Mouse (Mus musculus): ENCODE data around the gene Ly6g5b. TPM values are rescaled to one million over a fixed set of nuclear protein-coding genes. Genes with fewer than 3 reads are reported as not detected.

Ly6g5b gene
- 0.44 and 1.0 TPM in 2 replicates for polyA plus RNA-seq (2014; fragmentation: Nextera tagmentation; extraction: Ambion mirVana)

DNA sequence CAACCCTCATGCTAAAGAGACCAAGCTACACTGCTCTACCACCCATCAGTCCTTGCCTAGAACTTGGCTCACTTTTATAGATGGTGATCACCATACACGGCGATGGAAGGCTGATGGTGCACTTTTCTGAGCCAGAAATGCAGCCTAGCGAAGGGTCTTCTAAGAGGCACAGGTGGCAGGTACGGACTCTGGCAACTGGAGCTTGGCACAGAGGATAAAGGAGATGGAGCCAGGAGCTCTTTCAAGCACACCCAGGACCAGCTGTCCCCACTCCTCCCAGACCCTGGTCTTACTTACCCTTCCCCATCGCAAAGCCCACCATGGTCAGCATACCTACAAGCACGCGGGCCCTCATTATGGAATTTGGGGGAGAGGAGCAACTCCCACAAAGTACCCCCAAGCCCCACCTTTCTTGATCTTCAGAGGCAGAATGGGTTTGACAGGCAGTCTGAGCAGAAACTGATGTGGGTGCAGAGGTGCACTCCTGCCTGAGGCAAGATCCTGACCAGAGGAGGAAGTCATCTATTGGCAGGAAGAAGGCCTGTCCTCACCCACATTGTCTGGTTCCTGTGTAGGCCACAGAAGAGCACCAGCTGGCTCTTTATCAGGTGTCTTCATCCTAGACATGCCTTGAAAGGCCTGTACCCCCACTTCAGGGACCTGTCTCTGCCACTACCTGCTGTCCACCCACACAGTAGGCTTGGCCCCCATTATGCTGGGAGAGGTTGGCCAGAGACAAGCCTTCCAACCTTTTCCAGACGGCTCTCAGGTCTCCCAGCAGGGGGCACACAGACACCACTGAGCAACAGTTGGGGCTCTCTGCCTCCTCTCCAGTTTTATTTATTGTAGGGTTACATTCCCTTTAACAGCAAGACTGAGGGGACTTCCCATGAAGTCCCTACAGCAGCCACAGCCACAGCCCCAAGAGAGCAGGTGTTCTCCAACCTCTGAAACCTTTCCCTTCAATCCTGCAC, at the start of gene Ly6g5b:
Ly6g5b (minus strand) TSS at position 383 of the 974 bp plus-strand sequence.
- H3K36me3 ChIP-seq (replicated peaks; ENCODE audit: control insufficient read depth, insufficient read depth), result peaks cover 62% of the 10 kb centered on the region
- H3K27ac ChIP-seq, result no peak within 1 kb of the TSS
- no peaks in the 10 kb centered on the region for H3K27me3 ChIP-seq (ENCODE audit: control insufficient read depth, insufficient read depth, low read length)
- H3K4me2 ChIP-seq (replicated peaks), result no peak within 1 kb of the TSS
- WGBS, result 89% methylated on average over 8 of the region's 8 CpGs
- H3K9ac ChIP-seq, result no peak within 1 kb of the TSS
- no peak for DNase-seq (ENCODE audit: low spot score)
- H3K4me1 ChIP-seq (replicated peaks; ENCODE audit: control insufficient read depth, insufficient read depth, low read length), result peaks cover 6% of the 10 kb centered on the region
- no peaks in the 10 kb centered on the region for H3K9me3 ChIP-seq (ENCODE audit: control insufficient read depth, low read length)
- no peak within 1 kb of the TSS for H3K4me3 ChIP-seq (replicated peaks; ENCODE audit: low read length)
- ATAC-seq (ENCODE audit: low FRiP score), result 0 out of 2 replicates have a peak, but pooled peaks have one; percentile 18

DNA sequence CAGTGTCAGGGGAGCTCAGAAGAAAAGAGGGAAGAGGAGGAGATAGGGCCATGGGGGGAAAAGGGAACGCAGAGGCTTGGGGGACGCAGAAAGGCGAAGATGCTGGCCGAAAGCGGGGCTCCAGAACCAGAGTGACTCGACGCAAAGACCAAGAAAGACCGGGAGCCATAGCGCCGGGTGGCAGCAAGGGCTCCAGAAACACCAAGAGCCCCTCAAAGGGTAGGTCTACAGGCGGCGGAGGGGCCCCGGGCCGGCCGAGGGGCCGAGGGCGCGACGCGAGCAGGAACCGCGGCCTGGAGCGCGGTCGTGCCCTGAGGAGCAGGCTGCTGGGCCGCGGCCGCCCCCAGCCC, 49.0 kb upstream of the Ly6g5b start:
- Histone ChIP-seq H3K27me3 (ENCODE audit: control insufficient read depth, insufficient read depth, low read length) (no peaks in the 10 kb centered on the region), H3K9me3 (ENCODE audit: control insufficient read depth, low read length) (no peaks in the 10 kb centered on the region), H3K9ac (peak overlapping the region; percentile 100), H3K36me3 (replicated peaks; ENCODE audit: control insufficient read depth, insufficient read depth) (peaks cover 36% of the 10 kb centered on the region), H3K4me2 (replicated peaks) (peak overlapping the region; percentile 98), H3K27ac (peak overlapping the region; percentile 98), H3K4me3 (replicated peaks; ENCODE audit: low read length) (peak overlapping the region; percentile 100), H3K4me1 (replicated peaks; ENCODE audit: control insufficient read depth, insufficient read depth, low read length) (peaks cover 27% of the 10 kb centered on the region)
- DNase-seq (ENCODE audit: low spot score) (no peak), ATAC-seq (ENCODE audit: low FRiP score) (no peak)
- under 1% methylated on average over 19 of the region's 28 CpGs for WGBS

DNA sequence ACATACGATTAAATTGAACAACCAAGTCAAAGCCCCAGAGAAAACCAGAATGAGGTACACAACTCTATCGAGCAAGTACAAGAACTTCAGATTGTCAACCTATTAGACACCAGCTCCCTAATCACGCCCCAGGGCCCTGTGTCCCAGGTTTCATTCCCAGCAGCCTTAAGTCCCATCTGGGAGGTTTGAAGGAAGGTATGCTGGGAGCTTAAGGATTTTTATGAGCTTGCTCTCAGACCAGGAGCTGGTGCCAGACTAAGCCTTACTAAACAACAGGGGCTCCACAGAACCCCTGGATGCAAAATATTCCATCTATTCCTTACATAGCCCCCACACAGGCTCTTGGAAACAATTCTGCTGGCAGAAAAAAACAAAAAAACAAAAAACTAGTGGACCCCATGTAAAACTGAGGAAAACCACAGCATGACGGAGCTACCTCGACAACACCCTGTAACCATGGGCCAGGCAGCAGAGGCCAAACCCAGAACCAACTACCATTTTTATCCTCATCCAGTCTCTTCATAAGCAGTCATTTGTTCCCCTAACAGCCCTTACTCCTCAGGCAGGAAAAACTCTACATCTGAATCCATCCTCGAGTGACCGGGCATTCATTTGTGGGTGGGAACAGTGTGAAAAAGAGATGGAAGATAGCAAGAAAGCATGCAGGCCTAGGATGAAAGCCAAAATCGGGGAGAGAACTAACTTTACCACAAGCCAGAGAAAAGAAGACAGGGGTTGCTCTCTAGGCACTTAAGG, 48.3 kb upstream of the Ly6g5b start:
- Histone ChIP-seq H3K4me2 (replicated peaks) (peak overlapping the region; percentile 98), H3K4me1 (replicated peaks; ENCODE audit: control insufficient read depth, insufficient read depth, low read length) (peaks cover 27% of the 10 kb centered on the region), H3K36me3 (replicated peaks; ENCODE audit: control insufficient read depth, insufficient read depth) (peaks cover 43% of the 10 kb centered on the region), H3K27me3 (ENCODE audit: control insufficient read depth, insufficient read depth, low read length) (no peaks in the 10 kb centered on the region), H3K9ac (peak overlapping the region; percentile 100), H3K27ac (peak overlapping the region; percentile 98), H3K4me3 (replicated peaks; ENCODE audit: low read length) (peak overlapping the region; percentile 100), H3K9me3 (ENCODE audit: control insufficient read depth, low read length) (no peaks in the 10 kb centered on the region)
- ATAC-seq (ENCODE audit: low FRiP score), result no peak
- DNase-seq (ENCODE audit: low spot score), result no peak
- 11% methylated on average over 8 of the region's 8 CpGs for WGBS

DNA sequence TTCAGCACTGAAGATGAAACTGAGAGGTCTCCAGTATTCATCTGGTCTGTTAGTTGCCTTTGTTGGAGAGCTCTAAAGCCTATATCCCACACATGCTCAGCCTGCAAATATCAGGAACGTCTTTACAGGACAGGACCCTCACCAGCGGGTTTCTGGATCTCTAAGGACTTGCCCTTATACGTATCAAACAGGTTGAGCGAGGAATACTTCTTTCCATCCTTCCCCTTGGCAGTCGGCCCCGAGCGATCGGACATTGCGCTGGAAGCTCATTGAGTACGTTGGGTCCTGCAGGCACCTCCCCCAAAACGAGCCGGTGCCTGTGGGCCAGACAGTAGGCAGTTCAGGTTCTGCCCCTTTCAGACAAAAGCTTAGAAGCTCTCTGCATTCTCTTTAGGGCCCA, 47.5 kb upstream of the Ly6g5b start:
- DNase-seq (ENCODE audit: low spot score), result no peak
- peak overlapping the region; percentile 100 for H3K9ac ChIP-seq
- H3K27me3 ChIP-seq (ENCODE audit: control insufficient read depth, insufficient read depth, low read length), result no peaks in the 10 kb centered on the region
- H3K36me3 ChIP-seq (replicated peaks; ENCODE audit: control insufficient read depth, insufficient read depth), result peaks cover 51% of the 10 kb centered on the region
- H3K4me3 ChIP-seq (replicated peaks; ENCODE audit: low read length), result peak overlapping the region; percentile 100
- peaks cover 27% of the 10 kb centered on the region for H3K4me1 ChIP-seq (replicated peaks; ENCODE audit: control insufficient read depth, insufficient read depth, low read length)
- H3K9me3 ChIP-seq (ENCODE audit: control insufficient read depth, low read length), result no peaks in the 10 kb centered on the region
- WGBS, result 45% methylated on average over 12 of the region's 12 CpGs
- H3K4me2 ChIP-seq (replicated peaks), result peak overlapping the region; percentile 98
- ATAC-seq (ENCODE audit: low FRiP score), result no peak
- no peak overlapping the region for H3K27ac ChIP-seq

DNA sequence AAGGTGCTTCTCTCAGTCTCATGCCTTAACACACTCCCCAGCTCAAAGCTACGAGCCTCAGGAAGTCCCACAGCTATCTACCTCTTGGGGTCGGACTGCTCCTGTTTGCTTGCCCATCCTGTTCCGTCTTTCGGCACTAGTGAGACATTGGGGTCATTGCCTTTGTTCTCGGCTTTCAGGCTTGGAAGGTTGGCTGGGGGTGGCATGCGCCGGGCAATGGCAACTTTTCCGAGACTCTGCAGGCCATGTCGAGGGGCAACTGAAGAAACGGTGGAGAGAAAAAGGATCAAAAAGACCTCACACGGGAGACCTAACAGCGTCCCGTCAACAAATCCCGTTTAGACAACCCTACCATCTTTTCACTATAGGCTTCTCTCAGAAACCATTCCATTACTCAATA, 46.9 kb upstream of the Ly6g5b start:
- Histone ChIP-seq H3K4me1 (replicated peaks; ENCODE audit: control insufficient read depth, insufficient read depth, low read length) (peaks cover 27% of the 10 kb centered on the region), H3K27ac (no peak overlapping the region), H3K27me3 (ENCODE audit: control insufficient read depth, insufficient read depth, low read length) (no peaks in the 10 kb centered on the region), H3K9ac (peak overlapping the region; percentile 100), H3K9me3 (ENCODE audit: control insufficient read depth, low read length) (no peaks in the 10 kb centered on the region), H3K4me3 (replicated peaks; ENCODE audit: low read length) (peak overlapping the region; percentile 100), H3K4me2 (replicated peaks) (peak overlapping the region; percentile 98), H3K36me3 (replicated peaks; ENCODE audit: control insufficient read depth, insufficient read depth) (peaks cover 57% of the 10 kb centered on the region)
- WGBS, result 81% methylated on average over 14 of the region's 14 CpGs
- no peak for DNase-seq (ENCODE audit: low spot score)
- no peak for ATAC-seq (ENCODE audit: low FRiP score)

DNA sequence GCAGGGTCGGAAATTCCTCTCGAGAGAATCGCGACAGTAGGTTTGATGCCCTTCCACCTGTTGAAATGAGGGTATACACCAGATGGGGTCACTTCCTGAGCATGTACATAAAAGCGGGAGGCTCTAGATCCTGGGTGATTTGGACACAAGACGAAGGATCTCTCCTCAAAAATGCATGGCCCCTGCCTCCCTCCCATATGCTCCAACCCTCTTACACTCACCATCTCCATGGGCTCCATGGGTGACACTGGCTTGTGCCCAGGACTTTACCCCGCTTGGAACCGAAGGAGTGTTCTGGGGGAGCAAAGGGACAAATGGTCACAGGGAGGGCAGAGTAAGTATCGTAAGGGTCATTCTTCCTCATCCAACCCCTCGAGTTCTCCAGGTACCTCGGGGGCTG, 46.2 kb upstream of the Ly6g5b start:
- Histone ChIP-seq H3K9ac (no peak overlapping the region), H3K27ac (no peak overlapping the region), H3K27me3 (ENCODE audit: control insufficient read depth, insufficient read depth, low read length) (no peaks in the 10 kb centered on the region), H3K4me3 (replicated peaks; ENCODE audit: low read length) (no peak overlapping the region), H3K36me3 (replicated peaks; ENCODE audit: control insufficient read depth, insufficient read depth) (peaks cover 64% of the 10 kb centered on the region), H3K4me2 (replicated peaks) (no peak overlapping the region), H3K9me3 (ENCODE audit: control insufficient read depth, low read length) (no peaks in the 10 kb centered on the region), H3K4me1 (replicated peaks; ENCODE audit: control insufficient read depth, insufficient read depth, low read length) (peaks cover 24% of the 10 kb centered on the region)
- no peak for DNase-seq (ENCODE audit: low spot score)
- WGBS, result 83% methylated on average over 11 of the region's 11 CpGs
- ATAC-seq (ENCODE audit: low FRiP score), result no peak

DNA sequence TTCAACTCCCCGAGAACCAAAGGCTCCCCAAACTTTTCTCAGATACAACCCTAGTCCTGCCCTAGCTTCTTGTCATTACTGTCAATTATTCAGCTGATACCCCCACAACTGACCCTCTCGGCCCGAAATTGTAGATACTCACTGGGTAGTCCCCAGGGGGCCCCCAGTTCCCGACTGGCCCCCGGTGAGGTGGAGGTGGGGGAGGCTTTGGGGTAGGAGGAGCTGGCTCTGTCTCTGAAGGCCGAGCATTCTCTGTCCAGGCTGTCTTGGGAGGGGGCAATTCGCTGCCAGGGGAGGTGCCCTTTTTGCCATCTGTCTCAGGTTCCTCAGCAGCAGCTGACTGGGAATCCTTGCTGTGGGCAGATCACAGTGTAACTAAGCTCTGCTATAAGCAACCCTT, 44.4 kb upstream of the Ly6g5b start:
- Histone ChIP-seq H3K4me1 (replicated peaks; ENCODE audit: control insufficient read depth, insufficient read depth, low read length) (peaks cover 17% of the 10 kb centered on the region), H3K4me2 (replicated peaks) (no peak overlapping the region), H3K27ac (no peak overlapping the region), H3K4me3 (replicated peaks; ENCODE audit: low read length) (no peak overlapping the region), H3K9me3 (ENCODE audit: control insufficient read depth, low read length) (no peaks in the 10 kb centered on the region), H3K27me3 (ENCODE audit: control insufficient read depth, insufficient read depth, low read length) (no peaks in the 10 kb centered on the region), H3K36me3 (replicated peaks; ENCODE audit: control insufficient read depth, insufficient read depth) (peaks cover 82% of the 10 kb centered on the region), H3K9ac (no peak overlapping the region)
- DNase-seq (ENCODE audit: low spot score), result no peak
- WGBS, result 87% methylated on average over 7 of the region's 7 CpGs
- ATAC-seq (ENCODE audit: low FRiP score), result no peak

DNA sequence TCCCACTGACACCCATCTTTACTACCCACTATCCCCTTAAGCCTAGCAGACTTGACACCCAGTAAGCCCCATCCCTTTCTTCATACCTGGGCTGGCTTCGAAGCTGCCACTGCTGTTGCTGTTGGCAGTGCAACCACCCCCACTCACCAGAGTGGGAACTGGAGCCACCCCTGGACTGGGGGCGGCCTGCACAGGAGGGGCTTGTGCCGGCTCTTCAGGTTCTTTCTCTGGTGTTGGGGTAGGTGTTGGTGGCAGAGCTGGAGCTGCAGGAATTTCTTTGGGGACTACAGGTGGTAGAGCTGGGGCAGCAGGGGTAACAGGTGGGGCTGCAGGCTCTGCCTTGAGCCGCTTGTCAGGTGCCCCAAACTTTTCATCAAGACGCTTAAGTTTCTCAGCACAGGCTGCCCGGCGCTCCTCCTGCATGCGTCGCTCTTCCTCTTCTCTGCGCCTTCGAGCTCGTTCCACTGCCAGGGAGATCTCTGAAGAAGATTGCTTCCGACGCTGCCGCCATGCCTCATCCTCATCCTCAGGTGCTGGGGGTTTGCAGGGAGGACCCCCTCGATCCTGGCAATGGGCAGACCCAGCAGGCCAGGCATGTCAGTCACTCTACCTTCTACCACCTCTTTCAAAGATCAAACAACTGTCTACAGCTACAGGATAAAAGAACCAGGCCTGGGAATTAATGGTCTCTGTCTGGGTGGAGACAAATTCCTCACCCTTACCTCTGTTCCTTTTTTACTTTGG, 43.8 kb upstream of the Ly6g5b start:
- no peak overlapping the region for H3K9ac ChIP-seq
- 95% methylated on average over 16 of the region's 16 CpGs for WGBS
- peaks cover 88% of the 10 kb centered on the region for H3K36me3 ChIP-seq (replicated peaks; ENCODE audit: control insufficient read depth, insufficient read depth)
- no peak overlapping the region for H3K27ac ChIP-seq
- no peak overlapping the region for H3K4me2 ChIP-seq (replicated peaks)
- ATAC-seq (ENCODE audit: low FRiP score) (no peak), DNase-seq (ENCODE audit: low spot score) (no peak)
- no peaks in the 10 kb centered on the region for H3K9me3 ChIP-seq (ENCODE audit: control insufficient read depth, low read length)
- H3K27me3 ChIP-seq (ENCODE audit: control insufficient read depth, insufficient read depth, low read length), result no peaks in the 10 kb centered on the region
- H3K4me3 ChIP-seq (replicated peaks; ENCODE audit: low read length), result no peak overlapping the region
- H3K4me1 ChIP-seq (replicated peaks; ENCODE audit: control insufficient read depth, insufficient read depth, low read length), result peaks cover 17% of the 10 kb centered on the region

Data from hindbrain, embryonic 14.5 days (tissue).